Mouse (Mus musculus) frontal cortex, postnatal 25 days (tissue): ENCODE results near the gene Vmn1r51.
"Not testable (repeated sequence)": the region's sequence is repeated elsewhere in the genome, so short reads cannot be mapped to it uniquely, and the experiment has no call there.

Experiments
- DNase-seq, 2 experiments: peaks; one replicate each; pipeline ENCODE4 v3.0.0; 2022; ENCODE audit warnings: low spot score in 2 of 2

Vmn1r51 gene

DNA sequence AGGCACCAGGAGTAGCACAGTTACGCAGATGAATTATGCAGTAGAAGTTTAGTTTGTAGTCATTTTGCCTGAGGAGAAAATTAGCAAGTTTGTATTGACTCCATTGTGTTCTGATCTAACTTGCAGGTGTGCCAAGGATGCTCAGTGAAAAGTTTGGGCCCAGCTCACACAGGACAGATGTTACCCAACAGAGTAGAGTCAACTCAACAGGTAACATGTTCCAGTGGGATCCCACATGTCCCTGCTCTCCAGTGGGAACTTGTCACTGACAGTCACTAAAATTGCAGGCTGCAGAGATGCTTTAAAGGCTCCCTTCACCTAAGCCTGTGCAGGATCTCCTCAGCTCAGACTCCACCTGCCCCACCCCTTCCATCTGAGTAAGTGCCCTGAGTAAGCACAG lies at the start of gene Vmn1r51:
Gene Vmn1r51, plus strand, starts transcription at position 301 of the 400 bp plus-strand sequence.
- DNase-seq, result not testable (repeated sequence)

DNA sequence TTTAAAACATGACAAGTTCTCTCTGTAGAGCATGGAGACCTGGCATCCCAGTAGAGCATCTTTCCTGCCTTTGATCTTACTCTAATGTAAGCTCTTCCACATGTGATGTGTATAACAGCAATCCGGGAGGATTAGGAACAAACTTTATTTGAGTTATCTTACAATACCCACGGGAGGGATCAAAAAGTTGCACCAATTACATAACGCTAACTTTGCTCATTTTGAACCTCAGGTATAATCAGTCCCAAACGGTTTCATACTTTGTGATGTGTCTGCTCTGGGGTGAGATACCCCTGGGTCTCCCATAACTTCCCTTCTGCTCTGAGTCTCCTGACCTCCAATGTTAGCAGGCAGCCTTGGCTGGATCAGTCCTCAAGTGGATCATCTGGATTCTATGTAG lies 44.0 kb upstream of the Vmn1r51 start, which contains the start of gene Vmn1r49:
Gene Vmn1r49, minus strand, starts transcription at position 101 of the 400 bp plus-strand sequence.
- no peak for DNase-seq

DNA sequence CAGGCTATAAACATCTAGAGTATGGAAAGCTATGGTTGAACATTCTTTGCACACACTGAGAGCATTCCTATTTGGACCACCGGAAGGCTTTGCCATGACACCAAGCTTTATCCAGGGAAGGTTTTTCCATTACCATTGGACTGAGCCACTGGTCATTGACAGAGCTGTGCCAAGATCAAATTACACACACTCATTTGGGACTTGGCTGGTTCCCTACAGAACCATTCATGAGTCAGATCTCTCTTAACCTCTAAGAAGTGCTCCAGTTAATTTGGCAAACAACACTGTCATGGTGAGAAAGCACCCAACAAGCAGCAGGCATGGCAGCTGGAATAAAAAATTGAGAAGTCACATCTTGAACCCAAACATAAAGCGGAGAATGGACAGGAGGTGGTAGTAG lies 21.8 kb upstream of the Vmn1r51 start:
- DNase-seq, result no peak

DNA sequence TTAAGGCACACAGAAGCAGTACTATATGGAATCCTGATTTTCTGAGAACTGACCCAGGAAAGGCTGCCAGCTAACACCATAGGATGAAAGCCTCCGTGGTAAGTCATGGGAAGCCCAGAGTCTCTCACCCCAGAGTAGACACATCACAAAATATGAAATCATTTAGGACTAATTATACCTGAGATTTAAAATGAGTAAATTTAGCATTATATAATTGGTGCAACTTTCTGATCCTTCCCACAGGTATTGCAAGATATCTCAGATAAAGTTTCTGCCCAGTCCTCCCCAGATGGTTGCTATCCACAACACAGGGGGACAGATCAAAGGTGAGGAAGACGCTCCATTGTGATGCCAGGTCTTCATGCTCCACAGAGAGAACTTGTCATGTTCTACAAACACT lies 21.3 kb upstream of the Vmn1r51 start, which contains the start of gene Vmn1r50:
Gene Vmn1r50, plus strand, starts transcription at position 301 of the 400 bp plus-strand sequence.
- DNase-seq, result no peak

DNA sequence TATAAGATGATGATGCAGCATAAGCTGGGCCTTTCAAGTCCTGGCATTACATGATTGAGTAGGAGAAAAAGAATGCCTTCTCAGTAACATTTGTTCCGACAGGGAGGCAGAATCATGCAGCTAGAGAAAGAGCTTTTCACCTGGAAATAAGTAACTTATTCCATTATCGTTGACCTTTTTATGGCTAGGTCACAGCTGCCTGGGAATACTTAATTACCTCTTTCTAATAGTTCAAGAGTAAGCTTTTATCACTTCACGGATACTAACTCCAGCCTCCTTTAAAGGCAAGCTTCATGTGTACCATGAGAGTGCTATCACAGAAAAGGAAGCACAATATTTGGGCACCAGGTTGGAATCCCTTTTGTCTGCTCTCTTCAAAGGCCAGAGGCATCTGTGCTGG lies 37.7 kb downstream of the Vmn1r51 start:
- DNase-seq, result no peak

DNA sequence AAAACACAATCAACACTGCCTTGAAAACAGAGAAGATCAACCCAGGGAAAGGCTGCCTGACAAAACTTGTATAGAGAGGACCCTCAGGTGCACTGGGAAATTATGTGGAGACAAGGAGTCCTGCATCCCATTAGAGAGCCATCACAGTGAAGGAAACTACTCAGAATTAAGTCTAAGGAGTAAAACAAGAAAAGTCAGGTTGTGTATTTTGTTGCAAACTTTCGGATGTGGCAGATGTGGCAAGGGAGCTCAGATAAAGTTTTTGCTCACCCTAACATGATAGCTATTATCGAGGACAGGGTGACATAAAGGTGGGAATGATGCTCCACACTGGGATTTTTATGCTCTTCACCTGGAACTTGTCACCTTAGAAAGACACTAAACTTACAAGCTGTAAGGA lies 52.1 kb downstream of the Vmn1r51 start, which contains the start of gene Vmn1r52:
Gene Vmn1r52, plus strand, starts transcription at position 301 of the 400 bp plus-strand sequence.
- DNase-seq, result no peak
